Mouse (Mus musculus): ENCODE measurements around the gene Lrfn1. TPM values are rescaled to one million over a fixed set of nuclear protein-coding genes. Genes with fewer than 3 reads are reported as not detected.
A peak's percentile ranks its signal among the peaks of the same experiment; 100 is the strongest.

The Lrfn1 gene
- 1 to 10 TPM in 1 of 2 experiments, under 1 TPM in 1; 0.69 to 1.1 TPM for total RNA-seq (2021)
- long read RNA-seq, experiment 1, partial matches to known transcripts: 0 of 1 reads
- long read RNA-seq, experiment 1, other reads (novel, unspliced or antisense): 1 of 1 reads
- long read RNA-seq, experiment 2: 0 reads

DNA sequence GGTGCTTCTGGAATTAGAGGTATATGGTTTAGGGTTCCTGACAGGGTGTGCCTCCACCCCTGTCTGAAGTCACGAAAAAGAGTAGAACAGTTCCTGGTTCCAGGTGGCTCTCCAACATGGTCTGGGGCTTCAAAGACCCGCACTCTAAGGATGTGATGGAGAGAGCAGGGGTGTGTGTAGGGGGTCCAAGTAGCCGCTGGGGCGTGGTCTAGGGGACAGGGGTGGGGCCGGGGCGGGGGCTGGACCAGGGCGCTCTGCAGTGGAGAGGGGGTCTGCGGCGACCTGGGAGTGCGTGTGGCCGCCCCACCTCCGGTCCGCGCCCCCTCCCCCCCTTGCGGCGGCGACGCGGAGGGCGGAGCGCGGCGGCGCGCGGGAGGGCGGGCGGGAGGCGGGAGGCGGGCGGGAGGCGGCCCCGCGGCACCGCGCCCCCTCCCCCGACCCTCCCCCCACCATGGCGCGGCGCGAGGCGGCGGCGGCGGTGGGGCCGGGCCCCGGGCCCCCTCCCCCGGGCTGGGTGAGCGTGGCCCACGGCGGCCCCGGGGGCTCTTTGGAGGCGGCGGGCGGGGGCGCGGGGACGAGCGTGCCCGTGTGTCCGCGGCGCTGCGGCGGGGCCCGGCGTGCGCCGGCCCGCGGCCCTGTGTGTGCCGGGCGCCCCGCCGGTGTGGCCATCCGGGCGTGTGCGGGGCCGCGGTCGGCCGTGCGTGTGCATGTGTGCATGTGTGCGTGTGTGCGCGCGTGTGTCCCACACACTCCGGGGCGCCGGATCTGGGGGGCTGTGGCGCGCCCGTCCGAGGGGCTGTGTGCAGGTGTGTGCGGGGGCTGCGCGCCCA lies at the start of gene Lrfn1:
Lrfn1 (plus strand) TSS at position 450 of the 830 bp plus-strand sequence.
- intact Hi-C loops (cut with DNase I): no loop called here
- peak in 1 of 2 experiments; percentile 34 for DNase-seq

DNA sequence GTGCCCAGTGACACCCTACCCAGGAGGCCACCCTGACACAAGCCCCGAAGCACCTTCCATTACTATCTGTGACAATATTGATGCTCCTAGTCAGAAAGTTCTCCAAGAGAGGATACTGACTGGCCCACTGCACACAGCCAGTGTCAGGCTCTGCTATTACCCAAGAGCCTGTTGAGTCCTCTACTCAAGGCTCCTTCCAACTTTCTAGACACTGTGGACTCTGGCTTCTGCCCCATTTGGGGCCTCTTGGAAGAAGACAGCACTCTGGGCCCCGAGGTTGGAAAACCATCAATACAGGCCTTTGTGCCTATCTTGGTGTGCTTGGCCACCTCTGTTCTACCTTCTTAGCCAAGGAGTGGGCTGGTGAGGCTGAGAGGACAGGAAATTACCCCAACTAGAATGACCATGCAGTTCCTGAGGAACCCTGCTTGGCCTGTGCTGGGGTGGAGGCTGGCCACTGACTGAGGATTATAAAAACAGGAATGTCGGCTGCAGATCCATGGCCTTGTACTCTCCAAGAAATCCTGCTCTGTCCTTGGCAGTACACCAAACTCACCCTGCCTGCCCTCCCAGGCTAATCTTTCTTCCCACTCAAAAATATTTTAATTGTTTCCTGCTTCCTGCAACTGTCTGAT lies 40.8 kb upstream of the Lrfn1 start:
- intact Hi-C loops (cut with DNase I): no loop called here

DNA sequence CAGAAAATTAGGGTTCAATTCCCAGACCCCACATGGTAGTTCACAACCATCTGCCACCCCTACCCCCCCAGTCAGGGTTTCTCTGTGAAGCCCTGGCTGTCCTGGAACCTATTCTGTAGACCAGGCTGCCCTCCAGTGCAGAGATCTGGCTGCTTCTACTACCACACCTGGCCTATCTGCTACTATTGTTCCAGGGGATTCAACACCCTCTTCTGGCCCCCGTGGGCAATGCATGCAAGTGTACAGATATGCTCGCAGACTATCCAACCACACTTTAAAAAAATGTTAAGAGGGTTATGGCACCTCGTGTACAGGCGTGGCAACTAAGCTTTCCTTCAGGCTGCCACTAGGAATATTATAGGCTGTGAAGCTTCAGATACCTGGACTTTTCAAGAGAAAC lies 39.0 kb upstream of the Lrfn1 start:
- intact Hi-C loops (cut with DNase I): no loop called here
- DNase-seq: no peak

More for the DNA sequence above, 40.8 kb upstream of the Lrfn1 start:
- peak; percentile 73 to 80 for DNase-seq

DNA sequence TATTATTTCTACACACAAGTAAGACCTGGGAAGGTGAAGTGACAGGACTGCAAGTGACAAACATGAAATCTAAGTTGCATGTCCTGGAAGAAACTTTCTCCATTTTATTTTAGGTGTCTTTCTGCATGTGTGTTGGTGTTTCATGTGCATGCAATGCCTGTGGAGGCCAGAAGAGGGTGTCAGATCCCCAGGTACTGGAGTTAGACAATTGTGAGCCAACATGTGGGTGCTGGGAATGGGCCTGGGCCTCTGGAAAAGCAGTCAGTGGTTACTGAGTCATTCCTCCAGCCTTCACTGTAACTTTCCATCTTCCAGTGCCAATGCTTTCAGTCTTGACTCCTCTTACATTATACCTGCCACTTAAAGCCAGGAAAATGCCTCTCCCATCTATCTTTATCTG lies 34.4 kb upstream of the Lrfn1 start:
- DNase-seq: no peak
- intact Hi-C loops (cut with DNase I): no loop called here

DNA sequence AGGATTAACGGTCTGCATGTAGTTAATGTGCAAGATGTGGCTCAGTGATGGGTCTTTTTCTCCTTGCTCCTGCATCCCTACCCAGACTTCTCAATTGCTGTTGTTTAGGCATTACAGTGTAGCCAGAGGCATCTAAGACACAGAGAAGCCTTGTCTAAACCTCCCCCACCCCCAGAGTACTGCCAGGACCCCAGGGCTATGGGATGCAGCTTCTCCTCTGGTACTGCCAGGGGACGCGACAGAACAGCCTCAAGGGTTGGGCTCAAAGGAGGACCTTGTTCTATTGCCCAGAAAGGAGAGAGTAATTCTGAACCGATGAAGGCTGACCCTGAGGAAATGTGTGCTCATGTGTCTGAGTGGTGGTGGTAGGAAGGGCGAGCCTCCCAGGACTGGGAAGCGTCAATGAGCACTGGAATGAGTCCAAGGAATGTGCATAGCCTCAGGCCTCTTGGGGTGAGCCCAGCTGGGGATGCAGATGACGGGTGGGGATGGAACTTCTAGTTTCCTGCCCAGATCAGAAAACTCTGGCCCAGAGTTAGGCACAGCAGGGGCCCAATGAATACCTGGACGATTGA lies 33.6 kb upstream of the Lrfn1 start:
- DNase-seq: peak; percentile 68 to 78
- intact Hi-C loops (cut with DNase I): no loop called here

DNA sequence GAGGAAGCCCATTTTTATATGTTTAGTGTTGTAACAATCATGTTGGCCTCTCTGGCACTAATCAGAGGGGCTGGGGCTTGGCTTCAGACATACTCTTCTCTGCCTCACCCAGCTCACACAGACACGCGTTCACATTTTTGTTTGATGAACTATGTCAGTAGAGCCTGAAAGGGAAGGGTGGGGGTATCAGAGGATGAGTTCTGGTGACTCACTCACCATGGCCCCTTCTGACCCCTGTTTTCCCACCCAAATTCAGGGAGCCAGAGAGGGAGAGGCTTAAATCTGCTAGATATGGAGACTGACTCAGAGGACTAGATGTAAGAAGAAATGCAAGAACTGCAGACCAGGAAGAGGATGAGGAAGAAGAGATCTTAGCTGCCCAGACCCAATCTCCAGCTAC lies 32.4 kb upstream of the Lrfn1 start:
- peak in 1 of 2 experiments; percentile 14 for DNase-seq
- intact Hi-C loops (cut with DNase I): no loop called here

DNA sequence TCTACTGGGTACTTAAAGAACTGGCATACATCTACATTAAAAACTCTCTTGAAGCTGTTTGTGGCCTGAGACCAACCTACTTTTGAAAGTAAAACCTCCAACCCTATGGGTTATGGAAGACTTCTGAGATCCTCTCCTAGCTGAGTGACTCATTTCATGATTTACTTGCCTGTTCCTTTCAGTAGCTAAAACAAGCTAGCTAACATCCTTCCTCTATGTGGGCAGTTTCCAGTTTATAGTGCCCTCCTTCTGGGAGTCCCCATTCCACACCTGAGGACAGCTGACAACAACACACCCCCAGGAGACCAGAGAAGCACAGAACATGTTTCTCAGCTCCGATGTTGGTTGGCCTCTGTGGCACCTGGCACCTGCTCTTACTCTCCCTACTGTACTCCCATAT lies 28.8 kb upstream of the Lrfn1 start:
- intact Hi-C loops (cut with DNase I): no loop called here
- DNase-seq: no peak

DNA sequence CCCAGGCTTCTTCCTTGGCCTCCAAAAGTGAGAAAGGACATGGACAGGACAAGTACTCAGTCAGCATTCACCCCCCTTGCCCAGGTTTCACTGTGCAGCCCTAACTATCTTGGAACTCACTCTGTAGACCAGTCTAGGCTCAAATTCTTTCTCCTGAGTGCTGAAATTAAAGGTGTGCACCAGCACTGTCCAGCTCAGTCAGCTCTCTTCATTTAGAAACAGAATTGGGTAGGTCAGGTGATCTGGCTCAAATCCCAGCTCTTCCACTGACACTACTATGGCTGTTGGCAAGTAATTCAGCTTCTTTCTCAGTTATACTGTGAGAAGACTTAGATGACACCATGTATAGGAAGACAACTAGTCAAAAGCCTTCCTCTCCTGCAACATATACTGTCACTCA lies 24.0 kb upstream of the Lrfn1 start:
- intact Hi-C loops (cut with DNase I): no loop called here
- DNase-seq: peak in 1 of 2 experiments; percentile 23

DNA sequence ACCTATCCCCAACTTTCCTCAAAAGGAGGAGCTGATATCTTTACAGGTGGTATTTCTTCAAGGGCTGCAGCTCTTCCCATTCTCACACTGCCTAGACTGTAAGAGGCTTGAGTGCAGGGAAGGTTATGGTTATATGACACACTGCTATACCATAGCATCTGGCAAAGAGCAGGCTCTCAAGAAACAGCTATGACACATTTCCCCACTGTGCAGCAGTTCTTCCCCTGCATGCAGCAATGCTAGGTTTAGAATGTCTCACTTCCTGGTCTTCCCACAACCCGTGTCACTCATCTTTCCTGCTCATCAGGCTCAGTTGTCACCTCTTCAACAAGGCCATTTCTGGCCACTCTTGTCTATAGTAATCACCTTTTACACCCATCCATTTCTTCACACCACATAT lies 21.3 kb upstream of the Lrfn1 start:
- DNase-seq: no peak
- intact Hi-C loops (cut with DNase I): no loop called here

DNA sequence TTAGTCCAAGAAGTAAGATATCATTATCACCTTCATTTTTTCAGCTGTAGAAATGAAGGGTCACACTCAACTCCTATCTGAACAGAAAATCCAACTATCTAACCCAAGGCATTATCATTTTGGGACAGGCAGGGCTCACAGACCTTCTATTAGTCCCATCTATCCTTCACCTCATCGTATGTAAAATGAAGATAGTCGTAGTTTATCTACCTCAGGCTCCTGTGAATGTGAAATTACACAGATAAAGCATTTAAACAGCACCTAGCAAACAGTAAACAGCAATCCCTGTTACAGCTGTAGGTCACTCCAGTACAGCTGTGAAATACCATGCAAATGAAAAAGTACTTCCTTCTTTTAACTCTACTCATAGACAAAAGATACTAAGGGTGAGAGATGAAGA lies 19.5 kb upstream of the Lrfn1 start:
- intact Hi-C loops (cut with DNase I): no loop called here

DNA sequence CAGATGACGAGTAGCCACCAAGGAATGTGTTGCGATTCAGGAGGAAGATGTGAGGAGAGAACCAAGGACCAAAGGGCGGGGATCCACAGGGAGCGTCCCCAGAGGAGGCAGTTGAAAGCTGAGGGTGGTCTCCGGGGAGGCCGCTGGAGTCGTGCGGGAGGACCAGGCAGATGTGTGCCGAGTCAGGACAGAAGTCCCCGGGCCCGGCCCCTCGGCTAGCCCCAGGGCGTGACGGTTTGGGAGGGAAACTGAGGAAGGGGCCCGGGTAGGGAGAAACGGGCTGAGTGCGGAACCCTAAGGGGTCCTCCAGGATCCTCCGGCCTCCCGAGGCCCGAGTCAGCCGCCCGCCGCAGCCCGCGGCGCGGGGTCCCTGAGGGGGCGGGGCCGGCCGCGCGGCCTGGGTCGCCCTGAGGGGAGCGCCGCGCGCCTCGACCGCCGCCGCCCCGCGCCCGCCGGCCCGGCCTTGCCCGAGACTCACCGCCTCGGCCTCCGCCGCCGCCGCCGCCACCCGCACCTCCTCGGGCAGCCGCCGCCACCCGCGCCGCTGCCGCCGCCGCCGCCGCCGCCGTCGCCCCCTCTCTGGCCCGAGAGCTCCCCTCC lies 16.0 kb upstream of the Lrfn1 start:
- DNase-seq: peak; percentile 30 to 32

More for the DNA sequence above, 19.5 kb upstream of the Lrfn1 start:
- no peak for DNase-seq

DNA sequence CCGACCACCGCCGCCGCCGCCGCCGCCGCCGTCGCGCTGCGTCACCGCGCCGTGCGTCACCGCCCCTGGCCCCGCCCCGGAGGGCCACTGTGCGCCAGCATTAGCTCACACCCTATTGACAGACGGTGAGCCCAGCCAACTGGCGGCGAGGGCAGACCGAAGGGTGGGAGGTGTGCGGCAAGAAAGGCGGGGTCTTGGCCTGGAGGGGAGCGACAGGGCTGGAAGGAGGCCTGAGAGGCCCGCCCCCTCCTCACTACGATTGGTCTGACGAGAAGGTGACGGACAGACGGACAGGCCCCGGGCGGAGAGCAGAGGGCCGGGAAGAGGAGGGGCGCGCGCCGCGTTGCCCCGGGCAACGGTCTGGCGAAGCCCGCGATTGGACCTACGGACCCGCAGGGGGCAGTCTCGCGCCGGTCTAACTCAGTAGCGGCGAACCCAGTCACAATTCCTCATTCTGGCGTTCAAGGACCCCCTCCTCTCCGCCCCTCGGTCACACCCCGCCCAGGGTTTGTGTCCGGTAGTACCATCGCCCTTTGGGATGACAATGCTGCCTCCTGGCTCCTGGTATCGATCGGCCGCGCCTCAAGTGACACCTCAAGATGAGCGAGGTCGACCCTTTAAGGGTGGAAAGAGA lies 15.4 kb upstream of the Lrfn1 start:
- DNase-seq: peak; percentile 100
- intact Hi-C loops (cut with DNase I): no loop called here

More for the DNA sequence above, 16.0 kb upstream of the Lrfn1 start:
- intact Hi-C loops (cut with DNase I): loop anchor here (2.0 kb wide), 1 partner anchor 39 kb away; no protein-coding TSS in a partner anchor

DNA sequence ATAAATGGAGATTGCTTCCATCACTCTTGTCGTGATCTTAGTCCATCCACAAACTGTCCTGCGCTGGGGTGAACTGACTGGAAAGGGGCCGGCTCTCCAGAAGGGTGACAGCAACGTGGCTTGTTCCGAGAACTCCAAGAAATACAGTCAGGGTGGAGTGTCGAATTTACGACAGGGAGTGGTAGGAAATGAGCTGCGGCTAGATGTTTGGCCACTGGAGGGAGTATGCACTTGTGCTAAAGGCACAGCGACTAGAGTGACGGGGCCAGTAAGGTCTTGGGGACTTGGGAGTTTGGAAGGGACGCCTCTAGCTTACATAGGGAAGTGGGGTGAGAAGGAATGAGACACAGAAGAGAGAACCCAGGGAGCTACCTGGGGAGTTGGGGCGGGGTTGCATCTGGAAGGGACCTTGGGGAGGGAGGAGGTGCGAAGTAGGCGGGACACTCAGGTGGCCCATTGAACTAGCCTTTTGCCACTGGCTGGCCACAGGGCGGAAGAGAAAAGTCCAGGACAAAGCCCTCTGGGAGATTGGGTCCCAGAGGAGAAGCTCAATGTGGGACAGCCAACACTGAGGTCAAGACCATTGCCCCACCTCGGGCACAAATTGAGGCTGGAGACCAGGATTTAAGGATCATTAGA lies 14.7 kb upstream of the Lrfn1 start, which contains the start of gene Gmfg:
Gmfg (plus strand) TSS at position 516 of the 639 bp plus-strand sequence.
- intact Hi-C loops (cut with DNase I): no loop called here
- peak; percentile 73 to 79 for DNase-seq

DNA sequence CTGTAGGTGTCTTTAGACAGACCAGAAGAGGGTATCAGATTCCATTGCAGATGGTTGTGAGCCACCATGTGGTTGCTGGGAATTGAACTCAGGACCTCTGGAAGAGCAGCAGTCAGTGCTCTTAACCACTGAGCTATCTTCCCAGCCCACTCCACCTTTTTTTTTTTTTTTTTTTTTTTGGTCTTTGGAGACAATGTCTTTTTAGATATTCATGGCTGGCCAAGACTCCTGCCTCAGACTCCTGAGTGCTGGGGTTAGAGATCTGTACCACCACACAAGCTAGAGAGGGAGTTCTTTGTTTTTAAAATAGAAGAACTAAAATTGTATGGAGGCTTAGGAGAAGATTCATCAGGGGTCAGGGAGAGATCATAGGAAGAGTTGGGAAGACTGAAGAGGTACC lies 13.8 kb upstream of the Lrfn1 start:
- DNase-seq: no peak
- intact Hi-C loops (cut with DNase I): no loop called here

DNA sequence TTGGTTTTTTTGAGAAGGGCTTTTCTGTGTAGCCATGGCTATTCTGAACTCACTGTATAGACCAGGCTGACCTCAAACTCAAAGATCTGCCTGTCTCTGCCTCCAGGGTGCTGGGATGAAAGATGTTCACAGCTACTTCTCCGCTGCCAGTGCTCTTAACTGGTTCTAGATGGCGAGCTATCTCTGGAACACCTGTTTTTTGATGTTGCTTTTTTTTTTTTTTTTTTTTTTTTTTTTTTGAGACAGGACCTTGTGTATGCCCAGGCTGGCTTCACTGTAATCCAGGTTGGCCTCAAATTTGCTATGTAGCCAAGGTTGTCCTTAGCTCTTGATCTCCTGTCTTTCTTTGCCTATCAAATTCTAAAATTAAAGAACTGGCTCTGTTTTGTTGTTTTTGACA lies 13.0 kb upstream of the Lrfn1 start:
- DNase-seq: no peak
- intact Hi-C loops (cut with DNase I): no loop called here

DNA sequence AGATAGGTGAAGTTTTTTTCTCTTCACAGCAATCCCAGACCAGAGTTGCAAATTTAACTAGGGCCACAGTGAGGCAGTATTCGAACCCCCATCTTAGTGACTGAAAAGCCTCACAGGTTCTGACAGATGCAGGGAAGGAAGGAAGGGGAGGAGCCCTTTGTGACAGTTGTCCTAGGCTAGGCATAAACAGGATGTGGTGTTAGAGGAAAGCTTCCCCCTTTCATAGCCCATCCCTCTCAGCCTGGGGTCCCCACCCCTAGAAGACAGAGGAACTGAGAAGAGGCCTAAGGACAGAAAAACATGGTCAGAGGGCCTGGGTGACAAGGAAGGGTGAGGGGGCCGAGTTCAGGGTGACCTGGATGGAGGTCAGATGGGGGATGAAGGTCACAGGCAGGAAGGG lies 11.0 kb upstream of the Lrfn1 start:
- intact Hi-C loops (cut with DNase I): no loop called here
- DNase-seq: peak; percentile 21 to 28

DNA sequence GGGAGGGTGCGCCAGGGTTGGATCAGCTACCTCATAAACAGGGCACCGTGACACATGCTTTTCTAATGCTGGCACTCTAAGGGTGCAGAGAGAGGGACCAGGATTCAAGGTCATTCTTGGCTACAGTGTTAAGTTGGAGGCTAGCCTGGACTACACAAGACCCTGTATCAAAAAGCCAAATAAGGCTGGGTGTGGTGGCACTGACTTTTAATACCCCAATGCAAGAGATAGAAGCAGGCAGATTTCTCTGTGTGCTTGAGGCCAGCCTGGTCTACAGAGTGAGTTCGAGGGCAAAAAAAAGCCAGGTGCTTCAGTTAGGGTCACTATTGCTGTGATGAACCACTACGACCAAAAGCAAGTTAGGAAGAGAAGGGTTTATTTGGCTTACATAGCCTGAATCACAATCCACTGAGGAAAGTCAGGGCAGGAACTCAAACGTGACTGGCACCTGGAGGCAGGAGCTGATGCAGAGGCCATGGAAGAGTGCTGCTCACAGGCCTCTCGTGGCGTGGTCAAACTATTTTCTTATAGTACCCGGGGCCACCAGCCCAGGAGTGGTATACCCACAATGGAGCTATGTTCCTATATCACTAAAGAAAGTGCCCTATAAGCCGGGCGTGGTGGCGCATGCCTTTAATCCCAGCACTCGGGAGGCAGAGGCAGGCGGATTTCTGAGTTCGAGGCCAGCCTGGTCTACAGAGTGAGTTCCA lies 9.8 kb upstream of the Lrfn1 start:
- DNase-seq: no peak
- intact Hi-C loops (cut with DNase I): no loop called here

DNA sequence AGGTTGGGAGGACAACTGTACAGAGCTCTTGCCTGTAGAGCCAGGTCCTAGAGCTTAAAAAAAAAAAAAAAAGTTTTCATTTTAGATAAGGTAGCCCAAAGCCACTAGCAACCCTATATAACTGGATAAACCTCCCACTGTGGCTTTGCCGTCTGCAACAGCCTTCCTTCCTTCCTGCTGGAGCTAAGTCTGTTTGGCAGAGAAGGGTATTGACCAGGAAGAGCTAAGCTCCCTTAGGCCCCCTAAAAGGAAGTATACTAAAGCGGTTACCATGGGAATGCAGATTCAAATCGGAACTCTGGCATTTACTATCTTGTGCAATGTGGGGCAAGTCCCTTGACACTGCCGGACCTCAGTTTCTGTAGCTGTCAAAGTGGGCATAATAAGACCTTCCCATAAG lies 9.1 kb upstream of the Lrfn1 start:
- intact Hi-C loops (cut with DNase I): no loop called here
- DNase-seq: no peak

DNA sequence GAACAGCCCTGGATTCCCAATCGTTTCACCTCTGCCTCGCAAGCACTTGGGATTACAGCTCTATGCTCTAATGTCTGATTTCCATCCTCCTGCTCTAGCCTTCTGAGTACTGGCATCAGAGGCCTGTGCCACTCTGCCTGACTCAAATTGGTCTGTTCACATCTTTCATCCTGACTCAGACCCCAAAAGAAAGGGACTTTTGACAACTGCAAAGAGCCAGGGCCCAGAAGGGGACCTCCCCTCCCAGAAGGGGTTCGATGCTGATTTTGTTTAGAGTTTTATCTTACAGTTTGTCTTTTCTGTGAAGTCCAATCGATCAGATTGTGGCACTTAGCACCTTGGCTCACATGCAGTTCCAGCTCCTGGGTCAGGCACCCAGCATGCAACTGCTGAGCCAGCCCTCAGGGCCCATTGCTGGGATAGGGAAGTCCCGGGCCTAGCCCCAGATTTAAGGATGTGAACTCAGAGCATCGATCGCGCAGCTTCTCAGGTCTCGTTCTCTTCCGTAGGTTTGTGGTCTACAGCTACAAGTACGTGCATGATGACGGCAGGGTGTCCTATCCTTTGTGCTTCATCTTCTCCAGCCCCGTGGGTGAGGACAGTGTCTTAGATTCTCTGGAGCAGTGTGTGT lies 7.3 kb upstream of the Lrfn1 start:
- intact Hi-C loops (cut with DNase I): no loop called here
- DNase-seq: no peak

Measured in heart, postnatal 14 days (tissue).